Mouse (Mus musculus) liver, embryonic 14.5 days (tissue): ENCODE measurements around the gene Slc25a43.

Source experiments
- CTCF ChIP-seq: IDR thresholded peaks from 2 replicates; pipeline ENCODE4 v1.5.1; 2016; ENCODE audit warnings: antibody characterized with exemption, low read depth, control low read depth
- EP300 ChIP-seq: IDR thresholded peaks from 2 replicates; pipeline ENCODE4 v1.6.1; 2016; ENCODE audit warnings: antibody characterized with exemption, low read depth

DNA sequence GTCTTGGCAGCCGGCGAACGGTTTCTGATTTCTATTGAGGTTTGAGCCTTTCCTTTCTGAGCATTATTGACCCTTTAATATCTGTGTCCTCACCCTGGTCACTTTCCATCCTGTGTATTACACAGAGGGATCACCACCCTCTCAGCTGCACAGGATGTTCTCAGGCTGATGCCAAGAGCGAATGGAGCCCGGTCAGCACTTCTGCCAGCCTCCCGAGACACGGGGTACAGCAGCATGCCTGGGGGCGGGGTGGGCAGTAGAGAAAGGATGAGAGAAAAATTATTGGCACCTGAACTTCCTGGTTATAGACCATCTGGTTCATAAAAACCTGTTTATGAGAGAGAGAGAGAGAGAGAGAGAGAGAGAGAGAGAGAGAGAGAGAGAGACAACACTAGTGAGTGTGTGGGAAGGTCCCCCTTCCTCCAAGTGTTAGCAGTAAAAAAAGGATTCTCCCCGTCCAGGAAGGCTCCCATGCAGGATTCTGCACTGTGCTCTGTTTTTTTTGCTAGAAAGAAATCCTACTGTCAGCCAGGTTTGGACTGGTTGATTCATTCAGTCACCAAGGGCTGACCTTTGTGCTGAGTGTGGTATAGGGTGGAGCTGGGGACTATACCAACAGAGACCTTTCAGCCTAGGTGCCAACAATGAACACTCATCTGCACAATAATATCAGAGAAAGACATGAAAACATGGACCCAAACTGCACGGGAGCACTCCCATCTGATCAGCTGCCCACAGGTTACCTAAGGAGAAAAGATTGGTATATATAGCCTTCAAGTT lies 80.7 kb downstream of the Slc25a43 start:
- TF ChIP-seq CTCF: no peak
- TF ChIP-seq EP300: no peak
